ENCODE assay signal across 7 mouse cellular contexts in genomic region chr3:146620555-146621249, GRCm38 (mm10). TPM values are rescaled to one million over a fixed set of nuclear protein-coding genes. Genes with fewer than 3 reads are reported as not detected.
DNase-seq lines count a peak whose midpoint lies in the region.

No protein-coding gene starts in this region.

- DNase-seq in 3134 (ENCODE audit: extremely low read depth, insufficient read length, low spot score) (peak; percentile 15), 416B (ENCODE audit: low read depth) (peak; percentile 47)
- DNase-seq in cerebellum, postnatal 10 days = peak; percentile 85 to 89
- peak; percentile 62 to 85 for DNase-seq in layer of hippocampus, adult 18-20 months (ENCODE audit: low spot score in 2 of 2)
- DNase-seq in right cerebral cortex, postnatal 25 days = peak; percentile 82
- no peak for DNase-seq in embryo, embryonic 10.5 days (ENCODE audit: low spot score)
- no peak for DNase-seq in kidney, postnatal 36 days

RNA-seq across cellular contexts. Expression of gene Dnase2b, which starts 5.3 kb away (rescaled TPM):
- not detected for total RNA-seq in layer of hippocampus, adult 18-20 months (2021)

RNA-seq across cellular contexts. Expression of gene 4930503B20Rik, which starts 30.4 kb away (rescaled TPM):
- total RNA-seq in layer of hippocampus, adult 18-20 months (2021) = not detected

RNA-seq across cellular contexts. Expression of gene Uox, which starts 50.5 kb away (rescaled TPM):
- under 1 TPM in 1 of 2 experiments, not detected in 1; 0.45 TPM for total RNA-seq in layer of hippocampus, adult 18-20 months (2021)

Comparison
In these comparisons a context has a peak if more than half of its experiments do, and no peak if none do; other contexts are left out.
1. DNase-seq: peak in 3134 (single experiment), 416B (single experiment), cerebellum, postnatal 10 days (2 of 2), layer of hippocampus, adult 18-20 months (2 of 2) and right cerebral cortex, postnatal 25 days (single experiment); none in embryo, embryonic 10.5 days (single experiment) and kidney, postnatal 36 days (0 of 2).